Mouse (Mus musculus): Measurements from ENCODE around the gene Psmd9. TPM values are rescaled to one million over a fixed set of nuclear protein-coding genes. Genes with fewer than 3 reads are reported as not detected.

Psmd9 gene
- polyA plus RNA-seq, 1 experiment from 2014 or later, result 85.3 TPM

GRCm38 (mm10) chr5:123149451-123150400 is 19.5 kb upstream of the Psmd9 start:
- peaks cover 92% of the 10 kb centered on the region for H3K36me3 ChIP-seq
- peak; percentile 95 for DNase-seq (ENCODE audit: low spot score)
- no peaks in the 10 kb centered on the region for H3K9me3 ChIP-seq
- peak overlapping the region; percentile 37; the same call in 1 of the 2 replicates for H3K27ac ChIP-seq
- 7% methylated on average over 19 of the region's 19 CpGs for WGBS
- H3K27me3 ChIP-seq (ENCODE audit: insufficient read depth, poor library complexity, severe bottlenecking), result no peaks in the 10 kb centered on the region
- peak overlapping the region; percentile 46 for H3K4me3 ChIP-seq
- H3K4me1 ChIP-seq, result peaks cover 61% of the 10 kb centered on the region

- Histone ChIP-seq H3K27me3 (ENCODE audit: insufficient read depth, poor library complexity, severe bottlenecking) (no peaks in the 10 kb centered on the region), H3K4me1 (peaks cover 52% of the 10 kb centered on the region), H3K27ac (0 out of 2 replicates have a peak overlapping the region, but pooled peaks have one; percentile 44), H3K9me3 (no peaks in the 10 kb centered on the region), H3K4me3 (peak overlapping the region; percentile 46; the same call in 1 of the 2 replicates), H3K36me3 (peaks cover 93% of the 10 kb centered on the region)
- 54% methylated on average over 7 of the region's 7 CpGs for WGBS
- no peak for DNase-seq (ENCODE audit: low spot score)
Observed at GRCm38 (mm10) chr5:123150641-123151040, 18.6 kb upstream of the Psmd9 start.

- Histone ChIP-seq H3K4me3 (peak overlapping the region; percentile 46; the same call in 1 of the 2 replicates), H3K36me3 (peaks cover 90% of the 10 kb centered on the region), H3K9me3 (no peaks in the 10 kb centered on the region), H3K4me1 (peaks cover 48% of the 10 kb centered on the region), H3K27ac (0 out of 2 replicates have a peak overlapping the region, but pooled peaks have one; percentile 44), H3K27me3 (ENCODE audit: insufficient read depth, poor library complexity, severe bottlenecking) (no peaks in the 10 kb centered on the region)
- WGBS, result 48% methylated on average over 7 of the region's 7 CpGs
- no peak for DNase-seq (ENCODE audit: low spot score)
Observed at GRCm38 (mm10) chr5:123151077-123151476, 18.1 kb upstream of the Psmd9 start.

- peaks cover 45% of the 10 kb centered on the region for H3K4me1 ChIP-seq
- H3K36me3 ChIP-seq, result peaks cover 89% of the 10 kb centered on the region
- H3K27me3 ChIP-seq (ENCODE audit: insufficient read depth, poor library complexity, severe bottlenecking), result no peaks in the 10 kb centered on the region
- no peak for DNase-seq (ENCODE audit: low spot score)
- H3K4me3 ChIP-seq, result no peak overlapping the region
- WGBS, result 95% methylated on average over 18 of the region's 19 CpGs
- no peaks in the 10 kb centered on the region for H3K9me3 ChIP-seq
- peak overlapping the region; percentile 22; the same call in 1 of the 2 replicates for H3K27ac ChIP-seq
Observed at GRCm38 (mm10) chr5:123151707-123152362, 17.4 kb upstream of the Psmd9 start.

- Histone ChIP-seq H3K4me3 (no peak overlapping the region), H3K27me3 (ENCODE audit: insufficient read depth, poor library complexity, severe bottlenecking) (no peaks in the 10 kb centered on the region), H3K36me3 (peaks cover 89% of the 10 kb centered on the region), H3K9me3 (no peaks in the 10 kb centered on the region), H3K4me1 (peaks cover 43% of the 10 kb centered on the region), H3K27ac (no peak overlapping the region)
- DNase-seq (ENCODE audit: low spot score), result no peak
- 88% methylated on average over 1 of the region's 1 CpGs for WGBS
Observed at GRCm38 (mm10) chr5:123152901-123153300, 16.3 kb upstream of the Psmd9 start.

GRCm38 (mm10) chr5:123155425-123155824 is 13.8 kb upstream of the Psmd9 start:
- no peak overlapping the region for H3K4me3 ChIP-seq
- H3K27me3 ChIP-seq (ENCODE audit: insufficient read depth, poor library complexity, severe bottlenecking), result no peaks in the 10 kb centered on the region
- peaks cover 92% of the 10 kb centered on the region for H3K36me3 ChIP-seq
- WGBS, result 60% methylated on average over 7 of the region's 7 CpGs
- no peaks in the 10 kb centered on the region for H3K9me3 ChIP-seq
- no peak overlapping the region for H3K27ac ChIP-seq
- DNase-seq (ENCODE audit: low spot score), result no peak
- peaks cover 18% of the 10 kb centered on the region for H3K4me1 ChIP-seq

GRCm38 (mm10) chr5:123156763-123157162 is 12.4 kb upstream of the Psmd9 start:
- no peak for DNase-seq (ENCODE audit: low spot score)
- H3K27me3 ChIP-seq (ENCODE audit: insufficient read depth, poor library complexity, severe bottlenecking), result no peaks in the 10 kb centered on the region
- H3K4me1 ChIP-seq, result peaks cover 4% of the 10 kb centered on the region; the same call in 1 of the 2 replicates
- 87% methylated on average over 12 of the region's 12 CpGs for WGBS
- peaks cover 92% of the 10 kb centered on the region for H3K36me3 ChIP-seq
- 0 out of 2 replicates have a peak overlapping the region, but pooled peaks have one; percentile 16 for H3K27ac ChIP-seq
- no peaks in the 10 kb centered on the region for H3K9me3 ChIP-seq
- no peak overlapping the region for H3K4me3 ChIP-seq

GRCm38 (mm10) chr5:123157972-123158371 is 11.2 kb upstream of the Psmd9 start:
- Histone ChIP-seq H3K27me3 (ENCODE audit: insufficient read depth, poor library complexity, severe bottlenecking) (no peaks in the 10 kb centered on the region), H3K4me3 (no peak overlapping the region), H3K36me3 (peaks cover 92% of the 10 kb centered on the region), H3K27ac (no peak overlapping the region), H3K4me1 (peaks cover 4% of the 10 kb centered on the region; the same call in 1 of the 2 replicates), H3K9me3 (no peaks in the 10 kb centered on the region)
- 77% methylated on average over 4 of the region's 4 CpGs for WGBS
- DNase-seq (ENCODE audit: low spot score), result no peak

- DNase-seq (ENCODE audit: low spot score), result no peak
- peaks cover 4% of the 10 kb centered on the region; the same call in 1 of the 2 replicates for H3K4me1 ChIP-seq
- peaks cover 92% of the 10 kb centered on the region for H3K36me3 ChIP-seq
- WGBS, result 87% methylated on average over 4 of the region's 4 CpGs
- H3K27ac ChIP-seq, result no peak overlapping the region
- no peak overlapping the region for H3K4me3 ChIP-seq
- no peaks in the 10 kb centered on the region for H3K27me3 ChIP-seq (ENCODE audit: insufficient read depth, poor library complexity, severe bottlenecking)
- no peaks in the 10 kb centered on the region for H3K9me3 ChIP-seq
Observed at GRCm38 (mm10) chr5:123159446-123159845, 9.8 kb upstream of the Psmd9 start.

- H3K4me1 ChIP-seq, result peaks cover 4% of the 10 kb centered on the region; the same call in 1 of the 2 replicates
- H3K27me3 ChIP-seq (ENCODE audit: insufficient read depth, poor library complexity, severe bottlenecking), result no peaks in the 10 kb centered on the region
- no peak overlapping the region for H3K4me3 ChIP-seq
- no peaks in the 10 kb centered on the region for H3K9me3 ChIP-seq
- no peak overlapping the region for H3K27ac ChIP-seq
- no peak for DNase-seq (ENCODE audit: low spot score)
- WGBS, result 93% methylated on average over 15 of the region's 15 CpGs
- H3K36me3 ChIP-seq, result peaks cover 91% of the 10 kb centered on the region
Observed at GRCm38 (mm10) chr5:123159866-123160265, 9.3 kb upstream of the Psmd9 start.

GRCm38 (mm10) chr5:123160341-123160740 is 8.9 kb upstream of the Psmd9 start:
- no peaks in the 10 kb centered on the region for H3K27me3 ChIP-seq (ENCODE audit: insufficient read depth, poor library complexity, severe bottlenecking)
- 92% methylated on average over 8 of the region's 15 CpGs for WGBS
- DNase-seq (ENCODE audit: low spot score), result no peak
- H3K4me3 ChIP-seq, result no peak overlapping the region
- no peaks in the 10 kb centered on the region for H3K9me3 ChIP-seq
- peaks cover 88% of the 10 kb centered on the region for H3K36me3 ChIP-seq
- no peak overlapping the region for H3K27ac ChIP-seq
- peaks cover 4% of the 10 kb centered on the region; the same call in 1 of the 2 replicates for H3K4me1 ChIP-seq

- Histone ChIP-seq H3K4me1 (no peaks in the 10 kb centered on the region), H3K27me3 (ENCODE audit: insufficient read depth, poor library complexity, severe bottlenecking) (no peaks in the 10 kb centered on the region), H3K9me3 (no peaks in the 10 kb centered on the region), H3K36me3 (peaks cover 84% of the 10 kb centered on the region), H3K27ac (no peak overlapping the region; the same call in 1 of the 2 replicates), H3K4me3 (no peak overlapping the region)
- no peak for DNase-seq (ENCODE audit: low spot score)
- 71% methylated on average over 9 of the region's 9 CpGs for WGBS
Observed at GRCm38 (mm10) chr5:123162942-123163341, 6.3 kb upstream of the Psmd9 start.

GRCm38 (mm10) chr5:123166437-123166836 is 2.8 kb upstream of the Psmd9 start:
- WGBS, result 91% methylated on average over 10 of the region's 10 CpGs
- H3K4me1 ChIP-seq, result peaks cover 5% of the 10 kb centered on the region
- DNase-seq (ENCODE audit: low spot score), result no peak
- no peaks in the 10 kb centered on the region for H3K27me3 ChIP-seq (ENCODE audit: insufficient read depth, poor library complexity, severe bottlenecking)
- no peaks in the 10 kb centered on the region for H3K9me3 ChIP-seq
- H3K4me3 ChIP-seq, result no peak overlapping the region
- no peak overlapping the region for H3K27ac ChIP-seq
- peaks cover 49% of the 10 kb centered on the region for H3K36me3 ChIP-seq
